Mouse (Mus musculus) lung, adult 2 months (tissue): Measurements from ENCODE around the gene Hpf1. TPM values are rescaled to one million over a fixed set of nuclear protein-coding genes. Genes with fewer than 3 reads are reported as not detected.

Source experiments
- DNase-seq: peaks from one replicate; pipeline ENCODE4 v3.0.0; 2022
- H3K4me1 ChIP-seq: fragments of 200-500 bp; 2 replicates; pipeline ENCODE4 v1.6.1; 2011; ENCODE audit warnings: low read length; ENCODE audit not compliant: control insufficient read depth, insufficient read depth
- H3K4me3 ChIP-seq: fragments of 200-500 bp; replicated peaks from 2 replicates; pipeline ENCODE3; 2011; ENCODE audit warnings: low read depth, mild to moderate bottlenecking, control low read depth, low read length; ENCODE audit errors: extremely low read depth
- CTCF ChIP-seq: fragments of 200-500 bp; IDR thresholded peaks from 2 replicates; pipeline ENCODE4 v1.5.1; 2011; ENCODE audit warnings: mild to moderate bottlenecking, low read length, control low read depth; ENCODE audit not compliant: insufficient read depth
- POLR2A ChIP-seq: fragments of 200-500 bp; IDR thresholded peaks from 2 replicates; pipeline ENCODE4 v1.6.1; 2011; ENCODE audit warnings: low read depth, mild to moderate bottlenecking, control low read depth, low read length, borderline replicate concordance; ENCODE audit errors: extremely low read depth
- WGBS: fragments of 180-500 bp; shearing (Covaris S2); methylation state at CpG from one replicate; pipeline ENCODE4 v1.1.7; 2018; 5-methylcytosine and 5-hydroxymethylcytosine counted together
- polyA plus RNA-seq: library from polyadenylated mRNA; depleted of rRNA; stranded (reverse); fragments of >200 nt; gene quantifications from 2 replicates; pipeline ENCODE4 v1.2.3, GENCODE M21; 2012; rRNA removed

Hpf1 gene
- polyA plus RNA-seq, 1 experiment, result 8.3 TPM

- TF ChIP-seq CTCF, result no peak
- TF ChIP-seq POLR2A, result no peak
- DNase-seq, result no peak
- H3K4me1 ChIP-seq, result no peaks in the 10 kb centered on the region
- no peak overlapping the region for H3K4me3 ChIP-seq
These were observed 57.3 kb downstream of the Hpf1 start for GRCm38 (mm10) chr8:60947503-60947902.

- WGBS, result 78% methylated on average over 4 of the region's 4 CpGs
These were observed 59.6 kb downstream of the Hpf1 start for GRCm38 (mm10) chr8:60949859-60950258.

GRCm38 (mm10) chr8:60951271-60951670 is 61.1 kb downstream of the Hpf1 start:
- DNase-seq, result no peak
- H3K4me1 ChIP-seq, result no peaks in the 10 kb centered on the region; the same call in 1 of the 2 replicates
- 66% methylated on average over 4 of the region's 4 CpGs for WGBS
- TF ChIP-seq POLR2A (no peak), CTCF (no peak)
- H3K4me3 ChIP-seq, result no peak overlapping the region

More at GRCm38 (mm10) chr8:60949859-60950258, 59.6 kb downstream of the Hpf1 start:
- TF ChIP-seq POLR2A (no peak), CTCF (no peak)
- DNase-seq, result no peak
- H3K4me1 ChIP-seq, result no peaks in the 10 kb centered on the region; the same call in 1 of the 2 replicates
- H3K4me3 ChIP-seq, result no peak overlapping the region

- WGBS, result 98% methylated on average over 1 of the region's 1 CpGs
- DNase-seq, result no peak
- TF ChIP-seq POLR2A (no peak), CTCF (no peak)
- Histone ChIP-seq H3K4me1 (no peaks in the 10 kb centered on the region; the same call in 1 of the 2 replicates), H3K4me3 (no peak overlapping the region)
These were observed 61.5 kb downstream of the Hpf1 start for GRCm38 (mm10) chr8:60951757-60952156.

- no peak overlapping the region for H3K4me3 ChIP-seq
- DNase-seq, result no peak
- no peak for TF ChIP-seq CTCF
- TF ChIP-seq POLR2A, result no peak
- H3K4me1 ChIP-seq, result no peaks in the 10 kb centered on the region; the same call in 1 of the 2 replicates
- WGBS, result 63% methylated on average over 5 of the region's 5 CpGs
These were observed 62.6 kb downstream of the Hpf1 start for GRCm38 (mm10) chr8:60952803-60953202.

- TF ChIP-seq POLR2A (no peak), CTCF (no peak)
- Histone ChIP-seq H3K4me3 (peak overlapping the region; percentile 49), H3K4me1 (no peaks in the 10 kb centered on the region; the same call in 1 of the 2 replicates)
- 18% methylated on average over 15 of the region's 15 CpGs for WGBS
- peak; percentile 34 for DNase-seq
These were observed 64.2 kb downstream of the Hpf1 start for GRCm38 (mm10) chr8:60954281-60955014.

- no peak for TF ChIP-seq CTCF
- no peak for TF ChIP-seq POLR2A
- 81% methylated on average over 7 of the region's 7 CpGs for WGBS
- H3K4me3 ChIP-seq, result no peak overlapping the region
- no peak for DNase-seq
- H3K4me1 ChIP-seq, result no peaks in the 10 kb centered on the region; the same call in 1 of the 2 replicates
These were observed 66.6 kb downstream of the Hpf1 start for GRCm38 (mm10) chr8:60956847-60957246.

Other genes with a start within 250 kb of the Hpf1 start
- gene Clcn3, start 92.9 kb downstream of the Hpf1 start, polyA plus RNA-seq, result 9.3 and 13.7 TPM in 2 replicates
- gene Nek1, start 102.8 kb downstream of the Hpf1 start, polyA plus RNA-seq, result 9.1 and 9.4 TPM in 2 replicates